Mouse (Mus musculus) cerebellum, adult 11-12 months (tissue): ENCODE results near the gene Micall2.

Experiments used
- DNase-seq: peaks from one replicate; pipeline ENCODE4 v3.0.0; 2022

Gene Micall2

GRCm38 (mm10) chr5:139674940-139675706 is 61.0 kb downstream of the Micall2 start:
- no peak for DNase-seq

GRCm38 (mm10) chr5:139669380-139669779 is 66.8 kb downstream of the Micall2 start:
- DNase-seq: peak; percentile 83

- DNase-seq: peak; percentile 85
Measured at GRCm38 (mm10) chr5:139668494-139668893, 67.6 kb downstream of the Micall2 start.

- no peak for DNase-seq
Measured at GRCm38 (mm10) chr5:139666496-139666895, 69.6 kb downstream of the Micall2 start.

GRCm38 (mm10) chr5:139665375-139665774 is 70.8 kb downstream of the Micall2 start:
- no peak for DNase-seq

GRCm38 (mm10) chr5:139661713-139662112 is 74.4 kb downstream of the Micall2 start:
- DNase-seq: no peak

- no peak for DNase-seq
Measured at GRCm38 (mm10) chr5:139659307-139659706, 76.8 kb downstream of the Micall2 start.

GRCm38 (mm10) chr5:139658865-139659264 is 77.3 kb downstream of the Micall2 start:
- no peak for DNase-seq

DNA sequence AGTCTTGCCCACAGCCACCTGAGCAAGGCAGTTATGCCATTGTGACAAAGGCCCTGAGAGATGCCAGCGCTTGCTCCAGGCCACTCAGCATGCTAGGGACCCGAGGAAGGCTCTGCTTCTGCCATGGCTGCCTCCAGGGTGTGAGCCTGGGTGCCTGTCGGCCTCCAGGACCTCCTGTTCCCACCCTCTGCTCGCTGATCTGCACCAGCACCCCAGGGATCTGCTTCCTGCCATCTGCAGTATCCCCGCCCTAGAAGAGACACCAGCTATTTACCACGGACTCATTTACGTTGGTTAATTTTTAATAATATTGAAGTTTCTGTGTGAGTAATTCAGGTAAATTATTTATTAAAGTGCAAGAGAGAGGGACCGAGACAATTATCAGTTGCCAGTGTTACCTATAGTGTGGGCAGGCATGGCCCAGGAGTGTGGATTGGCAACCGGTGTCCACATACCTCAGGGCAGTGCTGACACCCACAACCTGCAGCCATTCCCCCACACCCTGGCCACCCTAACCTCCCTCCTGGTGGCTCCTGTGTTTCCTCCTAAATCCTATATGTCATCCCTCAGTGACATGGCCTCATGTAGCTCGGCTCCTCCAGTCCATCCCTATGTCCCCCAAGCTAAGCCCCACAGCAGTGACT is 78.1 kb downstream of the Micall2 start:
- DNase-seq: no peak
